Mouse (Mus musculus) forebrain, postnatal 0 days (tissue): ENCODE results near the gene Stmn3. TPM values are rescaled to one million over a fixed set of nuclear protein-coding genes. Genes with fewer than 3 reads are reported as not detected.
A peak's percentile ranks its signal among the peaks of the same experiment; 100 is the strongest.

ENCODE experiments used
- ATAC-seq: fragments of 200-750 bp; cut with Nextera tagmentation; 2 replicates; pipeline ENCODE4 v1.8.0; 2017; ENCODE audit warnings: mild to moderate bottlenecking, moderate library complexity
- DNase-seq: peaks from one replicate; pipeline ENCODE4 v3.0.0-alpha.2; 2015
- H3K27ac ChIP-seq: fragments of 300-500 bp; sonication (generic); 2 replicates; pipeline ENCODE4 v1.5.1; 2014; ENCODE audit warnings: low read depth, mild to moderate bottlenecking, antibody characterized with exemption, low read length, moderate library complexity, mixed read lengths
- H3K27me3 ChIP-seq: fragments of 300-500 bp; sonication (generic); 2 replicates; pipeline ENCODE4 v1.6.1; 2014; ENCODE audit warnings: mild to moderate bottlenecking, low read length, mixed read lengths; ENCODE audit not compliant: insufficient read depth
- H3K36me3 ChIP-seq: fragments of 300-500 bp; sonication (generic); 2 replicates; pipeline ENCODE4 v1.6.1; 2014; ENCODE audit warnings: mild to moderate bottlenecking, moderate library complexity; ENCODE audit not compliant: insufficient read depth
- H3K4me1 ChIP-seq: fragments of 300-500 bp; sonication (generic); 2 replicates; pipeline ENCODE4 v1.6.1; 2014; ENCODE audit warnings: antibody characterized with exemption; ENCODE audit not compliant: insufficient read depth
- H3K4me2 ChIP-seq: fragments of 300-500 bp; sonication (generic); 2 replicates; pipeline ENCODE4 v1.6.1; 2014; ENCODE audit warnings: low read depth, mild to moderate bottlenecking, moderate library complexity
- H3K4me3 ChIP-seq: fragments of 300-500 bp; sonication (generic); 2 replicates; pipeline ENCODE4 v1.5.1; 2014; ENCODE audit warnings: low read depth, low read length, mixed read lengths
- H3K9ac ChIP-seq: fragments of 300-500 bp; sonication (generic); 2 replicates; pipeline ENCODE4 v1.6.1; 2014; ENCODE audit warnings: mild to moderate bottlenecking
- H3K9me3 ChIP-seq: fragments of 300-500 bp; sonication (generic); 2 replicates; pipeline ENCODE4 v1.6.1; 2016; ENCODE audit warnings: low read length
- CTCF ChIP-seq: sonication (generic); IDR thresholded peaks from 2 replicates; pipeline ENCODE4 v1.5.1; 2016; ENCODE audit warnings: antibody characterized with exemption, control low read depth, low read depth
- WGBS: fragments of 180-500 bp; shearing (Covaris S2); extraction: QIAGEN DNeasy Blood & Tissue Kit; methylation state at CpG from one replicate; pipeline ENCODE4 v1.1.7; 2014; 5-methylcytosine and 5-hydroxymethylcytosine counted together
- polyA plus RNA-seq: library from polyadenylated mRNA; unstranded; fragments of >200 nt; fragmentation: Nextera tagmentation; extraction: Ambion mirVana; gene quantifications from 2 replicates; pipeline ENCODE4 v1.2.1, GENCODE M21; 2015
- total RNA-seq: library from RNA; depleted of rRNA; stranded (reverse); fragments of >200 nt; gene quantifications from 2 replicates; pipeline ENCODE4 v1.2.3, GENCODE M21; 2014

Gene Stmn3
- total and polyA plus RNA-seq, 2 experiments from 2014 or later, result 1,247 to 1,714 TPM

GRCm38 (mm10) chr2:181326098-181326497, 11.8 kb upstream of the Stmn3 start:
- no peaks in the 10 kb centered on the region for H3K9me3 ChIP-seq
- DNase-seq (no peak), ATAC-seq (no peak)
- 98% methylated on average over 2 of the region's 2 CpGs for WGBS
- no peaks in the 10 kb centered on the region for H3K27me3 ChIP-seq
- H3K27ac ChIP-seq, result no peak overlapping the region
- no peaks in the 10 kb centered on the region for H3K4me1 ChIP-seq
- no peak overlapping the region for H3K4me3 ChIP-seq
- no peak overlapping the region for H3K4me2 ChIP-seq
- H3K36me3 ChIP-seq, result peaks cover 68% of the 10 kb centered on the region
- no peak overlapping the region for H3K9ac ChIP-seq
- no peak for TF ChIP-seq CTCF

GRCm38 (mm10) chr2:181322136-181322535, 7.8 kb upstream of the Stmn3 start:
- no peak for ATAC-seq
- 82% methylated on average over 5 of the region's 5 CpGs for WGBS

GRCm38 (mm10) chr2:181320103-181320499, 5.8 kb upstream of the Stmn3 start:
- Histone ChIP-seq H3K36me3 (peaks cover 25% of the 10 kb centered on the region), H3K4me2 (peak overlapping the region; percentile 78), H3K27me3 (no peaks in the 10 kb centered on the region), H3K4me3 (peak overlapping the region; percentile 64), H3K4me1 (0 out of 2 replicates have a peak, but pooled peaks cover 3% of the 10 kb centered on the region), H3K9ac (peak overlapping the region; percentile 59), H3K9me3 (no peaks in the 10 kb centered on the region), H3K27ac (peak overlapping the region; percentile 64; the same call in 1 of the 2 replicates)
- 15% methylated on average over 7 of the region's 7 CpGs for WGBS
- ATAC-seq, result no peak
- DNase-seq, result no peak
- no peak for TF ChIP-seq CTCF

More at GRCm38 (mm10) chr2:181322136-181322535, 7.8 kb upstream of the Stmn3 start:
- H3K27me3 ChIP-seq, result no peaks in the 10 kb centered on the region
- H3K4me1 ChIP-seq, result 0 out of 2 replicates have a peak, but pooled peaks cover 3% of the 10 kb centered on the region
- no peak overlapping the region for H3K4me2 ChIP-seq
- H3K9me3 ChIP-seq, result no peaks in the 10 kb centered on the region
- TF ChIP-seq CTCF, result no peak
- no peak for DNase-seq
- H3K4me3 ChIP-seq, result no peak overlapping the region
- peaks cover 36% of the 10 kb centered on the region for H3K36me3 ChIP-seq
- no peak overlapping the region for H3K27ac ChIP-seq
- no peak overlapping the region for H3K9ac ChIP-seq

- Histone ChIP-seq H3K36me3 (peaks cover 18% of the 10 kb centered on the region), H3K9ac (peak within 1 kb of the TSS; percentile 59), H3K27me3 (no peaks in the 10 kb centered on the region), H3K4me3 (peak within 1 kb of the TSS; percentile 64), H3K27ac (peak within 1 kb of the TSS; percentile 64; the same call in 1 of the 2 replicates), H3K9me3 (no peaks in the 10 kb centered on the region), H3K4me2 (peak within 1 kb of the TSS; percentile 78), H3K4me1 (0 out of 2 replicates have a peak, but pooled peaks cover 3% of the 10 kb centered on the region)
- DNase-seq (peak; percentile 93), ATAC-seq (peak; percentile 97)
- WGBS, result 7% methylated on average over 40 of the region's 40 CpGs
- TF ChIP-seq CTCF, result peak; percentile 31
These were observed 5.2 kb upstream of the Stmn3 start, which contains the start of gene Rtel1 for GRCm38 (mm10) chr2:181319248-181320102. TSS of gene Rtel1 (plus strand) at chr2:181319739.

GRCm38 (mm10) chr2:181313344-181314079, 788 bp downstream of the Stmn3 start:
- Histone ChIP-seq H3K4me2 (peak overlapping the region; percentile 90), H3K9me3 (no peaks in the 10 kb centered on the region), H3K36me3 (peaks cover 10% of the 10 kb centered on the region), H3K9ac (peak overlapping the region; percentile 98), H3K27me3 (no peaks in the 10 kb centered on the region), H3K27ac (peak overlapping the region; percentile 98), H3K4me1 (peaks cover 13% of the 10 kb centered on the region; the same call in 1 of the 2 replicates), H3K4me3 (peak overlapping the region; percentile 92)
- no peak for TF ChIP-seq CTCF
- WGBS, result 2% methylated on average over 35 of the region's 35 CpGs
- DNase-seq (peak; percentile 69), ATAC-seq (peak; percentile 76)

- Histone ChIP-seq H3K4me3 (peak overlapping the region; percentile 92), H3K9ac (peak overlapping the region; percentile 98), H3K4me1 (peaks cover 13% of the 10 kb centered on the region; the same call in 1 of the 2 replicates), H3K9me3 (no peaks in the 10 kb centered on the region), H3K4me2 (peak overlapping the region; percentile 90), H3K27ac (peak overlapping the region; percentile 98), H3K36me3 (peaks cover 16% of the 10 kb centered on the region), H3K27me3 (no peaks in the 10 kb centered on the region)
- WGBS, result 11% methylated on average over 5 of the region's 5 CpGs
- ATAC-seq, result no peak
- TF ChIP-seq CTCF, result no peak
- DNase-seq, result no peak
These were observed 1.3 kb downstream of the Stmn3 start for GRCm38 (mm10) chr2:181313006-181313343.

- no peak for TF ChIP-seq CTCF
- peaks cover 13% of the 10 kb centered on the region; the same call in 1 of the 2 replicates for H3K4me1 ChIP-seq
- H3K36me3 ChIP-seq, result peaks cover 21% of the 10 kb centered on the region
- peak overlapping the region; percentile 92 for H3K4me3 ChIP-seq
- H3K27me3 ChIP-seq, result no peaks in the 10 kb centered on the region
- ATAC-seq, result no peak
- H3K9ac ChIP-seq, result peak overlapping the region; percentile 98
- WGBS, result 62% methylated on average over 3 of the region's 3 CpGs
- H3K27ac ChIP-seq, result no peak overlapping the region
- no peak for DNase-seq
- peak overlapping the region; percentile 90 for H3K4me2 ChIP-seq
- no peaks in the 10 kb centered on the region for H3K9me3 ChIP-seq
These were observed 1.9 kb downstream of the Stmn3 start for GRCm38 (mm10) chr2:181312435-181312834.
